Mouse (Mus musculus) stomach, postnatal 0 days (tissue): ENCODE data around the gene Psmd3. TPM values are rescaled to one million over a fixed set of nuclear protein-coding genes. Genes with fewer than 3 reads are reported as not detected.
A peak's percentile ranks its signal among the peaks of the same experiment; 100 is the strongest.

ENCODE experiments used
- ATAC-seq: fragments of 200-750 bp; cut with Nextera tagmentation; 2 replicates; pipeline ENCODE4 v1.8.0; 2017; ENCODE audit not compliant: low FRiP score, low TSS enrichment
- DNase-seq: peaks from one replicate; pipeline ENCODE4 v3.0.0-alpha.2; 2016; ENCODE audit warnings: low spot score
- H3K27ac ChIP-seq: fragments of 300-500 bp; sonication (generic); replicated peaks from 2 replicates; pipeline ENCODE4 v1.5.1; 2014; ENCODE audit warnings: mild to moderate bottlenecking, control low read depth
- H3K27me3 ChIP-seq: fragments of 300-500 bp; sonication (generic); 2 replicates; pipeline ENCODE4 v1.6.1; 2014; ENCODE audit warnings: low read length; ENCODE audit not compliant: control insufficient read depth, insufficient read depth
- H3K36me3 ChIP-seq: fragments of 300-500 bp; sonication (generic); 2 replicates; pipeline ENCODE4 v1.6.1; 2014; ENCODE audit warnings: low read length, mixed read lengths; ENCODE audit not compliant: control insufficient read depth, insufficient read depth
- H3K4me1 ChIP-seq: fragments of 300-500 bp; sonication (generic); replicated peaks from 2 replicates; pipeline ENCODE4 v1.6.1; 2014; ENCODE audit warnings: antibody characterized with exemption; ENCODE audit not compliant: control insufficient read depth, insufficient read depth
- H3K4me2 ChIP-seq: fragments of 300-500 bp; sonication (generic); replicated peaks from 2 replicates; pipeline ENCODE4 v1.6.1; 2014; ENCODE audit warnings: low read depth, mild to moderate bottlenecking, control low read depth, moderate library complexity
- H3K4me3 ChIP-seq: fragments of 300-500 bp; sonication (generic); 2 replicates; pipeline ENCODE4 v1.5.1; 2014; ENCODE audit warnings: low read depth, low read length, control low read depth
- H3K9ac ChIP-seq: fragments of 300-500 bp; sonication (generic); 2 replicates; pipeline ENCODE4 v1.6.1; 2014; ENCODE audit warnings: mild to moderate bottlenecking, low read length, control low read depth, mixed read lengths
- H3K9me3 ChIP-seq: fragments of 300-500 bp; sonication (generic); 2 replicates; pipeline ENCODE4 v1.6.1; 2016; ENCODE audit warnings: low read length; ENCODE audit not compliant: control insufficient read depth
- CTCF ChIP-seq: IDR thresholded peaks from 2 replicates; pipeline ENCODE4 v1.5.1; 2016; ENCODE audit warnings: antibody characterized with exemption, low read depth, mild to moderate bottlenecking, moderate library complexity
- EP300 ChIP-seq: optimal IDR thresholded peaks from 2 replicates; pipeline ENCODE3; 2016; ENCODE audit warnings: antibody characterized with exemption
- WGBS: fragments of 180-500 bp; shearing (Covaris S2); extraction: QIAGEN DNeasy Blood & Tissue Kit; methylation state at CpG from one replicate; pipeline ENCODE4 v1.1.7; 2014; 5-methylcytosine and 5-hydroxymethylcytosine counted together
- polyA plus RNA-seq: library from polyadenylated mRNA; unstranded; fragments of >200 nt; fragmentation: Nextera tagmentation; extraction: Ambion mirVana; gene quantifications from 2 replicates; pipeline ENCODE4 v1.2.1, GENCODE M21; 2015

The Psmd3 gene
- polyA plus RNA-seq, 1 experiment from 2014 or later = 120 TPM

DNA sequence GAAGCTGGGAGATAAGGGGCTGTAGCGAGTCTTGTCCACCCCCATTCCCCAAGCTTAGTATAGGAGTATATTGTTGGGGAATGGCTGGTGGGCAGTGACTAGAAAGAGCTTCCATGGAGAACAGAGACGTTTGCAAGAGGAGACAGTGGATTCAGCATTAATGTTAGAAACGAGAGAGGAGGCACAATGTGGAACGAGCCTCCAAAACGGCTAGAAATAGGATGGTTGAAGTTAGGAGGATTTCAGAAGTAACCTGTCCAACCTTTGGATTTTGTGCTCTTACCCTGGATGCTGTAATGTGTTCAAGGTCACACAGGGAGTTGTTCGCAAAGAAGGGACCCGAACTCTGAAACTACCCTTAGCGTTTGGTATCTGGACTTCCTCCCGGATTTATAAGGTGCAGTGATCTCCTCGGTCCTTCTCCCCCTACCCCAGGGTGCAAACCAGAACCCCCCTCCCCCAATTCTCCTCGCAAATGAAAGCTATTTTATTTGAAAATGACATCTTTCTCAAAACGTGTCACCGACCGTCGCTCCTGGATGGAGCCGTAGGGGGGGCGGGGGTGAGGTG lies 58.8 kb downstream of the Psmd3 start:
- 0% methylated on average over 17 of the region's 17 CpGs for WGBS
- DNase-seq (no peak), ATAC-seq (no peak)
- peak overlapping the region; percentile 98 for H3K4me3 ChIP-seq
- no peaks in the 10 kb centered on the region for H3K36me3 ChIP-seq
- peaks cover 24% of the 10 kb centered on the region for H3K4me1 ChIP-seq
- no peaks in the 10 kb centered on the region for H3K9me3 ChIP-seq
- peak overlapping the region; percentile 87 for H3K4me2 ChIP-seq
- no peaks in the 10 kb centered on the region for H3K27me3 ChIP-seq
- TF ChIP-seq CTCF (no peak), EP300 (no peak)
- H3K27ac ChIP-seq = peak overlapping the region; percentile 99
- H3K9ac ChIP-seq = peak overlapping the region; percentile 98

DNA sequence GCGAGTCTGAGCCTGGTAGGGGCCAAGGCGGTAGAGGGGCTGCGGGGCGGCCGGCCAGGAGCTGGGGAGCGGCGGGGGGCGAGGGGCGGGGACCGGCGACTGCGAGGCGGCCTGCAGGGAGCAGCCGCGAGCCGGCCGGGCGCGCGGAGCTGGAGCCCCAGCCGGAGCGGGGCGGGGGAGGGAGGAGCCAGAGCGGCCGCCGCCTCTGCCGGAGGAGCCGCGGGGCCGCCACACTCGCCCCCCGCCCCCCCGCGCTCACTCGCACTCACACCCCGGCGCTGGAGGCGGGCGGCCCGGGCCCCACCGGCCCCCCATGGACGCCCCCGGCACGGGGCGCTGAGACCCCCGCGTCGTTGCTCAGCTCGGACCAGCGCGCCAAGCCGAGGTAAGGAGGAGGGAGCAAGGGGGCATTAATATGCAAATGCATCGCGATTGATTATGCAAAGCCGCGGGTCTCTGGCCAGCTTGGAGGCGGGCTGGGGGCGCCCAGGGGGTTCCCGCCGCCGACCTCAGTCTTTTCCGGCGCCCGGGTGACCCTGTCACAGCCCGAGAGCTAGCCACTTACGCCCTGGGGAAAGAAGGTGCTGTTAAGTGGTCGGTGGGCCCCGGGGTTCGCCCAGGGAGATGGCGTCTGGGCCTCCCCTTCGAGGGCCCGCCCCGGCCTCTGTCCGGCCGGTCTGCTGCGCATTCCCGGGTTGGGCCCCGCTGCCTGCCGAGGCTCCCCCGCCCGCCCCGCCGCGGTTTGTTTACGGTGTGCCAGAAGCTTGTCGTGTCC lies 59.5 kb downstream of the Psmd3 start:
- peak overlapping the region; percentile 87 for H3K4me2 ChIP-seq
- peak; percentile 90 for DNase-seq

GRCm38 (mm10) chr11:98742397-98743291 lies 60.3 kb downstream of the Psmd3 start:
- peak overlapping the region; percentile 98 for H3K9ac ChIP-seq
- peaks cover 34% of the 10 kb centered on the region for H3K4me1 ChIP-seq
- no peaks in the 10 kb centered on the region for H3K27me3 ChIP-seq
- no peaks in the 10 kb centered on the region for H3K36me3 ChIP-seq
- DNase-seq (peak; percentile 62), ATAC-seq (peak; percentile 11)
- peak overlapping the region; percentile 87 for H3K4me2 ChIP-seq
- TF ChIP-seq CTCF = no peak
- no peaks in the 10 kb centered on the region for H3K9me3 ChIP-seq
- H3K27ac ChIP-seq = peak overlapping the region; percentile 99
- WGBS = 1% methylated on average over 20 of the region's 21 CpGs
- peak overlapping the region; percentile 98 for H3K4me3 ChIP-seq

More for the DNA sequence above, 59.5 kb downstream of the Psmd3 start:
- WGBS = under 1% methylated on average over 45 of the region's 86 CpGs
- H3K27me3 ChIP-seq = no peaks in the 10 kb centered on the region
- TF ChIP-seq EP300 (no peak), CTCF (peak; percentile 57)
- H3K9ac ChIP-seq = peak overlapping the region; percentile 98
- H3K4me3 ChIP-seq = peak overlapping the region; percentile 98
- no peaks in the 10 kb centered on the region for H3K9me3 ChIP-seq
- no peaks in the 10 kb centered on the region for H3K36me3 ChIP-seq
- H3K27ac ChIP-seq = peak overlapping the region; percentile 99
- peak; percentile 80 for ATAC-seq
- H3K4me1 ChIP-seq = peaks cover 31% of the 10 kb centered on the region

DNA sequence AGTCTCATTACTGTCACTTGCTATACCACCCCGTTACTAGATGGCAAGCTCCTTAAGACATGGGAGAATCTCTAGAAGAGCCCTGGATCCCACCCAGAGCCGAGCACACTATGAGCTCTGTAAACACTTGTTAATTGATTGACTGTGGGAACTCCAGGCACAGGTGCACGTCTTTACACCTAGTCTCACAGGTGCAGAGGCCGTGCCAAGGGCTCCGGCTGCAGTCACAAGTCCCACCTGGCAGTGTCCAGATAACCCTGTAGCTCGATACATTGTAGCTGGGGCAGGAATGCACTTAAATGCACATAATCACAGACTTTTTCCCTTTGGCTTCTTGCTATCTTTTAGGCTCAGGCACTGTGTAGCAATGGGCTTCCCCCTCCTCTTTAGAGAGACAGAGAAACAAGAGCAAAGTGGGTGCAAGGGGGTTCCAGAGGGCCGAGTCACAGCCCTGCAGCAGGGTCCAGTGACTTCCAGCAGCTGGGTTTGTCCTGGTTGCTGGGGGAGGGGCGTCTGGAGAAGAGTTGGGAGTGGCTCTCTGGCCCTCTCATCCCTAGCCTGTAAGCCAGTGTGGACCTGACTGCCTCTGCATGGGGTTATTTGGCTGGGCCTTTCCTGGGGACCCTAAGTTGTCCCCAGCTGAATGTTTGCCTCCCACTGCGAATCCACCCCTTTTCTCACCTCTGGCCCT lies 61.4 kb downstream of the Psmd3 start:
- Histone ChIP-seq H3K27ac (peak overlapping the region; percentile 99), H3K9ac (peak overlapping the region; percentile 98), H3K4me3 (peak overlapping the region; percentile 98), H3K9me3 (no peaks in the 10 kb centered on the region), H3K4me1 (peaks cover 42% of the 10 kb centered on the region), H3K36me3 (no peaks in the 10 kb centered on the region), H3K27me3 (no peaks in the 10 kb centered on the region), H3K4me2 (peak overlapping the region; percentile 87)
- DNase-seq (peak; percentile 60), ATAC-seq (no peak)
- TF ChIP-seq EP300 = no peak
- no peak for TF ChIP-seq CTCF
- 9% methylated on average over 9 of the region's 9 CpGs for WGBS

- H3K27me3 ChIP-seq = no peaks in the 10 kb centered on the region
- peak overlapping the region; percentile 35; the same call in 1 of the 2 replicates for H3K9ac ChIP-seq
- peaks cover 49% of the 10 kb centered on the region for H3K4me1 ChIP-seq
- H3K9me3 ChIP-seq = no peaks in the 10 kb centered on the region
- H3K27ac ChIP-seq = peak overlapping the region; percentile 99
- DNase-seq (peak; percentile 19), ATAC-seq (no peak)
- H3K36me3 ChIP-seq = no peaks in the 10 kb centered on the region
- H3K4me3 ChIP-seq = peak overlapping the region; percentile 98
- WGBS = 35% methylated on average over 7 of the region's 7 CpGs
- no peak for TF ChIP-seq EP300
- TF ChIP-seq CTCF = no peak
- peak overlapping the region; percentile 87 for H3K4me2 ChIP-seq
These were observed 62.2 kb downstream of the Psmd3 start for GRCm38 (mm10) chr11:98744456-98745019.

Other genes with a start within 250 kb of the Psmd3 start
- 133 and 142 TPM in 2 replicates for gene Mien1, start 243.6 kb upstream of the Psmd3 start, polyA plus RNA-seq
- 23.0 and 23.8 TPM in 2 replicates for gene Grb7, start 236.2 kb upstream of the Psmd3 start, polyA plus RNA-seq
- 0.15 and 0.19 TPM in 2 replicates for gene Ikzf3, start 136.5 kb upstream of the Psmd3 start, polyA plus RNA-seq
- 0.10 and 0.16 TPM in 2 replicates for gene Zpbp2, start 131.5 kb upstream of the Psmd3 start, polyA plus RNA-seq
- 31.1 TPM in 2 replicates for gene Ormdl3, start 95.2 kb upstream of the Psmd3 start, polyA plus RNA-seq
- not detected in 2 replicates for gene Lrrc3c, start 84.3 kb upstream of the Psmd3 start, polyA plus RNA-seq
- gene Gm12355, start 56.9 kb upstream of the Psmd3 start, polyA plus RNA-seq = 0.81 and 0.82 TPM in 2 replicates
- not detected in 2 replicates for gene Gsdma3, start 56.2 kb upstream of the Psmd3 start, polyA plus RNA-seq
- 81.0 and 91.9 TPM in 2 replicates for gene Gsdma2, start 35.8 kb upstream of the Psmd3 start, polyA plus RNA-seq
- 79.6 and 83.7 TPM in 2 replicates for gene Gsdma, start 18.2 kb upstream of the Psmd3 start, polyA plus RNA-seq
- 0.08 and 0.11 TPM in 2 replicates for gene Csf3, start 18.7 kb downstream of the Psmd3 start, polyA plus RNA-seq
- gene Med24, start 46.9 kb downstream of the Psmd3 start, polyA plus RNA-seq = 16.5 and 18.7 TPM in 2 replicates
- gene Thra, start 58.1 kb downstream of the Psmd3 start, polyA plus RNA-seq = 24.0 and 24.5 TPM in 2 replicates
- gene Nr1d1, start 92.8 kb downstream of the Psmd3 start, polyA plus RNA-seq = 7.5 and 7.9 TPM in 2 replicates
- 11.3 and 13.8 TPM in 2 replicates for gene Msl1, start 113.0 kb downstream of the Psmd3 start, polyA plus RNA-seq
- gene Casc3, start 122.4 kb downstream of the Psmd3 start, polyA plus RNA-seq = 12.4 and 14.8 TPM in 2 replicates
- gene Rapgefl1, start 154.2 kb downstream of the Psmd3 start, polyA plus RNA-seq = 6.9 and 7.7 TPM in 2 replicates
- 4.9 and 5.3 TPM in 2 replicates for gene Wipf2, start 181.1 kb downstream of the Psmd3 start, polyA plus RNA-seq
- gene Cdc6, start 225.2 kb downstream of the Psmd3 start, polyA plus RNA-seq = 6.6 and 7.0 TPM in 2 replicates
- gene Rara, start 245.3 kb downstream of the Psmd3 start, polyA plus RNA-seq = 20.1 and 25.9 TPM in 2 replicates